8 mouse cellular contexts compared by ENCODE assay signal in genomic region chr2:103982250-103982649, GRCm38 (mm10). TPM values are rescaled to one million over a fixed set of nuclear protein-coding genes. Genes with fewer than 3 reads are reported as not detected.
DNase-seq lines count a peak whose midpoint lies in the region; ATAC-seq and TF ChIP-seq lines count a peak whose summit lies in the region.

No protein-coding gene starts in this region.

- intact Hi-C loops in heart, adult 2 months (cut with DNase I): loop anchor here (1.0 kb wide), 1 partner anchor 110 kb away; no protein-coding TSS in a partner anchor

- no peaks in the 10 kb centered on the region for H3K79me2 ChIP-seq in heart, adult 2 months (replicated peaks; ENCODE audit: control insufficient read depth, insufficient read depth, low read length)

- 0 out of 2 replicates have a peak, but pooled peaks have one; percentile 45 for ATAC-seq in liver, embryonic 15.5 days (ENCODE audit: insufficient read depth)
- ATAC-seq in neural tube, embryonic 13.5 days (ENCODE audit: low read depth): peak; percentile 76; the same call in 1 of the 2 replicates

- H3K27ac ChIP-seq in heart, adult 2 months: no peak overlapping the region
- peak overlapping the region; percentile 34 for H3K27ac ChIP-seq in liver, embryonic 15.5 days (replicated peaks)
- no peak overlapping the region for H3K27ac ChIP-seq in neural tube, embryonic 13.5 days (replicated peaks)

- 10% methylated on average over 5 of the region's 5 CpGs for WGBS in heart, adult 2 months
- WGBS in liver, embryonic 15.5 days (ENCODE audit: insufficient replicate concordance): 20% methylated on average over 5 of the region's 5 CpGs
- WGBS in neural tube, embryonic 13.5 days: 8% methylated on average over 5 of the region's 5 CpGs

- H3K9ac ChIP-seq in heart, adult 2 months (ENCODE audit: low read depth, low read length): no peak overlapping the region
- no peak overlapping the region for H3K9ac ChIP-seq in liver, embryonic 15.5 days
- H3K9ac ChIP-seq in neural tube, embryonic 13.5 days: no peak overlapping the region

- no peaks in the 10 kb centered on the region for H3K9me3 ChIP-seq in liver, embryonic 15.5 days (replicated peaks)
- no peaks in the 10 kb centered on the region for H3K9me3 ChIP-seq in neural tube, embryonic 13.5 days

- H3K4me2 ChIP-seq in liver, embryonic 15.5 days: no peak overlapping the region
- no peak overlapping the region for H3K4me2 ChIP-seq in neural tube, embryonic 13.5 days

- no peaks in the 10 kb centered on the region for H3K36me3 ChIP-seq in heart, adult 2 months (ENCODE audit: control insufficient read depth, insufficient read depth, low read length)
- H3K36me3 ChIP-seq in liver, embryonic 15.5 days (replicated peaks): peaks cover 77% of the 10 kb centered on the region
- peaks cover 18% of the 10 kb centered on the region; the same call in 1 of the 2 replicates for H3K36me3 ChIP-seq in neural tube, embryonic 13.5 days

- H3K4me3 ChIP-seq in heart, adult 2 months: no peak overlapping the region
- H3K4me3 ChIP-seq in liver, embryonic 15.5 days (replicated peaks): no peak overlapping the region
- H3K4me3 ChIP-seq in neural tube, embryonic 13.5 days: no peak overlapping the region

- DNase-seq in 416B (ENCODE audit: low read depth): peak; percentile 76
- peak; percentile 82 to 83 for DNase-seq in adrenal gland, adult 18-20 months (ENCODE audit: low spot score in 2 of 2)
- DNase-seq in embryo, embryonic 9.5 days (ENCODE audit: extremely low spot score): peak; percentile 72
- peak; percentile 74 to 85 for DNase-seq in heart, adult 2 months
- DNase-seq in kidney, postnatal 10 days: peak; percentile 90
- DNase-seq in thymus, postnatal 0 days (ENCODE audit: low spot score): peak; percentile 62

- no peak for TF ChIP-seq POLR2A in heart, adult 2 months (IDR thresholded peaks at IDR 0.05; ENCODE audit: insufficient read depth, low read depth, low read length)

- TF ChIP-seq EP300 in heart, adult 2 months (IDR thresholded peaks at IDR 0.05; ENCODE audit: insufficient read depth, low read depth, low read length): peak; percentile 75; the same call in 1 of the 2 replicates

- 0 out of 2 replicates have a peak, but pooled peaks have one; percentile 100 for TF ChIP-seq CTCF in heart, adult 2 months (IDR thresholded peaks at IDR 0.05)

- no peaks in the 10 kb centered on the region for H3K4me1 ChIP-seq in heart, adult 2 months (ENCODE audit: control insufficient read depth, insufficient read depth, low read length)
- peaks cover 42% of the 10 kb centered on the region for H3K4me1 ChIP-seq in liver, embryonic 15.5 days (replicated peaks)
- peaks cover 25% of the 10 kb centered on the region for H3K4me1 ChIP-seq in neural tube, embryonic 13.5 days (replicated peaks)

- no peaks in the 10 kb centered on the region for H3K27me3 ChIP-seq in heart, adult 2 months (ENCODE audit: control insufficient read depth, insufficient read depth, low read length)
- no peaks in the 10 kb centered on the region for H3K27me3 ChIP-seq in liver, embryonic 15.5 days
- H3K27me3 ChIP-seq in neural tube, embryonic 13.5 days: no peaks in the 10 kb centered on the region

RNA-seq across cellular contexts. Expression of gene Lmo2, which starts 24.5 kb away (rescaled TPM):
- 10 to 100 TPM; 22.7 to 29.7 TPM for total RNA-seq in adrenal gland, adult 18-20 months (2021)
- total RNA-seq in heart, adult 2 months (2021): 10 to 100 TPM; 19.8 to 25.3 TPM
- 17.7 and 19.5 TPM in 2 replicates for polyA plus RNA-seq in heart, adult 2 months (2012; rRNA removed)
- polyA plus RNA-seq in liver, embryonic 15.5 days (2015; fragmentation: Nextera tagmentation; extraction: Ambion mirVana): 148 and 156 TPM in 2 replicates
- polyA plus RNA-seq in neural tube, embryonic 13.5 days (2015; fragmentation: Nextera tagmentation; extraction: Ambion mirVana): 58.0 and 59.2 TPM in 2 replicates
- 4.2 and 4.3 TPM in 2 replicates for polyA plus RNA-seq in thymus, postnatal 0 days (2015; fragmentation: Nextera tagmentation; extraction: Ambion mirVana)

RNA-seq across cellular contexts. Expression of gene Fbxo3, which starts 45.3 kb away (rescaled TPM):
- 10 to 100 TPM; 56.0 to 80.7 TPM for total RNA-seq in adrenal gland, adult 18-20 months (2021)
- total RNA-seq in heart, adult 2 months (2021): 10 to 100 TPM; 46.8 to 57.1 TPM
- polyA plus RNA-seq in heart, adult 2 months (2012; rRNA removed): 23.2 and 51.4 TPM in 2 replicates
- polyA plus RNA-seq in liver, embryonic 15.5 days (2015; fragmentation: Nextera tagmentation; extraction: Ambion mirVana): 46.4 and 50.0 TPM in 2 replicates
- polyA plus RNA-seq in neural tube, embryonic 13.5 days (2015; fragmentation: Nextera tagmentation; extraction: Ambion mirVana): 61.0 and 67.1 TPM in 2 replicates
- 48.2 and 59.2 TPM in 2 replicates for polyA plus RNA-seq in thymus, postnatal 0 days (2015; fragmentation: Nextera tagmentation; extraction: Ambion mirVana)

RNA-seq across cellular contexts. Expression of gene 4931422A03Rik, which starts 45.9 kb away (rescaled TPM):
- total RNA-seq in adrenal gland, adult 18-20 months (2021): not detected
- total RNA-seq in heart, adult 2 months (2021): not detected
- polyA plus RNA-seq in heart, adult 2 months (2012; rRNA removed): not detected in 2 replicates
- polyA plus RNA-seq in liver, embryonic 15.5 days (2015; fragmentation: Nextera tagmentation; extraction: Ambion mirVana): 1.4 and 1.7 TPM in 2 replicates
- 1.1 and 2.4 TPM in 2 replicates for polyA plus RNA-seq in neural tube, embryonic 13.5 days (2015; fragmentation: Nextera tagmentation; extraction: Ambion mirVana)
- 1.2 and 2.2 TPM in 2 replicates for polyA plus RNA-seq in thymus, postnatal 0 days (2015; fragmentation: Nextera tagmentation; extraction: Ambion mirVana)
